Mouse (Mus musculus): ENCODE data around the gene Ppa2.

- TF ChIP-seq USF1 (IDR thresholded peaks at IDR 0.05; ENCODE audit: low read depth), result no peak
- TF ChIP-seq MAX (IDR thresholded peaks at IDR 0.05; ENCODE audit: low read depth), result no peak
- no peak for TF ChIP-seq POLR2A (IDR thresholded peaks at IDR 0.05; ENCODE audit: insufficient read length, low read depth)
- TF ChIP-seq MYOG (IDR thresholded peaks at IDR 0.05; ENCODE audit: control insufficient read depth in 1 of 3, insufficient read depth in 1 of 3, insufficient read length in 2 of 3, low read depth in 2 of 3), result no peak
- TF ChIP-seq TCF3 (IDR thresholded peaks at IDR 0.05; ENCODE audit: insufficient read length, low read depth), result no peak
- TF ChIP-seq MYOD1 (IDR thresholded peaks at IDR 0.05; ENCODE audit: control insufficient read depth in 1 of 3, insufficient read length in 2 of 3, low read depth in 2 of 3), result no peak
- no peak for TF ChIP-seq CEBPB (IDR thresholded peaks at IDR 0.05; ENCODE audit: insufficient read depth, poor library complexity, severe bottlenecking)
- TF ChIP-seq POLR2AphosphoS2 (IDR thresholded peaks at IDR 0.05; ENCODE audit: insufficient read length, low read depth), result no peak
Observed at GRCm38 (mm10) chr3:133318596-133318995, 8.7 kb downstream of the Ppa2 start.
